Mouse (Mus musculus): Measurements from ENCODE around the gene Pfn4.
"Not testable (repeated sequence)": the region's sequence is repeated elsewhere in the genome, so short reads cannot be mapped to it uniquely, and the experiment has no call there.

Pfn4 gene

DNA sequence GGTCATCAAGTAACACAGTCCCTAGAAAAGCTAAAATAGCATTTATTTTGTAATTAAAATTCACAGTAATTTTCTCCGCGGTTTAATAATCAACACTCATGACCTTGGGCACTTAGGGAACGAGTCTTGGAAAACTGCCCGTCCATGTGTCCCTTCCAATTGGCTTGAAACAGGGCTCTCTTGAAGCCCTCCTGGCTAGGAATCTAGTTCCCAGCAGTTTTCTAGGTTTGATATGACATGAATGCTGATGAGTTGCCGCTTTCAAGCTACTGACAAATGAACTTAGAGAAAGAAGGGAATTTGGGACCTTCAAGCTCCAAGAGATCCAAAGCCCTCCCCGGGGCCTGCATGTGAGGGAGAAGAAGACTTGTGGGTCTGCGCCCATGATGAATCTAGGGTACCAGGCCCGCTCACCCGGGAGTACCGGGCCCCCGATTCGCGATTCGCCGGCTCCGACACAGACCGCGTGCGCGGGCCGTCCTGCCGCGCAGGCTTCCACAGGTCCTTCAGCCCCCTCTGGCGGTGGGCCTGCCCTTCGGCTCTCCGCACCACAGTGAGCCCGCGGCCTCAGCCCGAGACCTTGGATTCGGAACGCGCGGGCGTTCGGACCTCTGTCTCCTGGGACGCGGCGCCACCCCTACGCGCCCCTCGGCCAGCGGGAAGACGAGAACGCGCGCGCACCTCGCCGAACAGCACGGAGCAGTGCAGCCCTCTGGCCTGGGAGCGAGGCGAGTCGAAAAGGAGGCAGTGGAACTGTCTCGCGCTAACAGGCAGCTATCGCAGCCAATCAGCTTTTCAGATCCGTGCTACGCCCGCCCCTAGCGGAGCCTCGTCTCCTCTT lies at the start of gene Pfn4, which contains the start of gene Fam228b:
Gene Pfn4 (plus strand): TSS at position 531 of the 841 bp plus-strand sequence.
Gene Fam228b (minus strand): TSS at position 776 of the 841 bp plus-strand sequence.
- peak; percentile 80 for DNase-seq (ENCODE audit: low read depth, low spot score)

- no peak for DNase-seq (ENCODE audit: low read depth, low spot score)
Observed at GRCm38 (mm10) chr12:4719066-4719761, 49.6 kb upstream of the Pfn4 start.

GRCm38 (mm10) chr12:4719762-4720754 lies 48.8 kb upstream of the Pfn4 start:
- DNase-seq (ENCODE audit: low read depth, low spot score), result no peak

GRCm38 (mm10) chr12:4729165-4729564 lies 39.7 kb upstream of the Pfn4 start:
- DNase-seq (ENCODE audit: low read depth, low spot score), result no peak

- DNase-seq (ENCODE audit: low read depth, low spot score), result no peak
Observed at GRCm38 (mm10) chr12:4731629-4732028, 37.2 kb upstream of the Pfn4 start.

GRCm38 (mm10) chr12:4732332-4732731 lies 36.5 kb upstream of the Pfn4 start:
- DNase-seq (ENCODE audit: low read depth, low spot score), result no peak

DNA sequence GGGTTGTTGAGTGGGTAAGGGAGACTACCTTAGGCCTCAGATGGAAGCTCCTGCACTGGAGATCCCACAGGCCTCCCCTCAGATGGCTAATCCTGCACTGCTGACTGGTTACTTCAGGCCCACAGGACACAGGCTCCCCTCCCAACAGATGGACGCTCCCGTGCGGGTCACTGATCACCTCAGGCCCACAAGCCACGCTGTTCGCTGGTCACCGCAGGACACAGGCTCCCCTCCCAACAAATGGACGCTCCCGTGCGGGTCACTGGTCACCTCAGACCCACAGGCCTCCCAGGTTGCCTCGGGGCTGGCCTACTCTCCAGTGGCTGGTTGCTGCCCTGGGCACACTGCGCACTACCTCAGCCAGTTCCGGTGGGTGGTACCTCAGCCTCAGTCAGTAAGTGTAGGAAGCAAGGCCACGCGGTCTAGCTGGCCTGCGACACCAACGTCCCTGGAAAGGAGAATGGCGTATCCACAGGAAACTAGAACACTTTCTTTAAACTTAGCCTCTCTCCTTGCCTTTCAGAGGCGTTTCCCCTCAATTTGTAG lies 30.7 kb upstream of the Pfn4 start, which contains the start of gene Fam228a:
Gene Fam228a (minus strand): TSS at position 400 of the 546 bp plus-strand sequence.
- no peak for DNase-seq (ENCODE audit: low read depth, low spot score)

DNA sequence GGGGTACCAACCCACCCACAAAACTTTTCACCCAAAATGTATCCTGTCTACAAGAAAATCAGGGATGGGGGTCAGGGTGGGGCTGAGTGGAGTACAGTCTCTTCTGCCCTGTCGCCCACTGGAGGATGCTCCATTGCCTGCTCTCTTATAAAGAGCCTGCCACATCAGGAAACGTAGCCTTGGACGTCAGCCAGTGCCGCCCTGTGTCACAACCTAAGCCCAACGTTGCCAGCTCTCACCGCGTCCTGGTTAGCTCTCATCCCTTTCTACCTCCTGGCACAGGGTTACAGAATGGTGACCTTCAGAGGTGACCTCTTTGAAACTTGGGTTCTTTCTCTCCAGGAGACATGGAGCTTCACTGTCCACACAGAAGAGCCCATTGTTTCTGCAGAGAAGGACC lies 28.0 kb upstream of the Pfn4 start:
- DNase-seq (ENCODE audit: low read depth, low spot score), result no peak

DNA sequence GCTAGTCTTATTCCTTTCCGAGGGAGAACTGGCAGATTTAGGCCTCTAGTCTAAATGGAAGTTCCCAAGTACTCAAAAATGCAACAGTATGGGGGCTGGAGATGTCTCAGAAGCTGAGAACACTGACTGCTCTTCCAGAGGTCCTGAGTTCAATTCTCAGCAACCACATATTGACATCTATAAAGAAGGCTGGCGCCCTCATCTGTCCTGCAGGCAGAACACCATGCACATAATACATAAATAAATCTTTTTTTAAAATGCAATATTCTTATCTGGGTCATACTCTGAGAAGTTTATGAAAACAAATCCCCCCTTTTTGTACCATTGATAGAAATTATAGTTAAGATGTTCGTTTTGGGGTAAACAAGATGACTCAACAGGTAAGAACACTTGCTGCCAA lies 26.6 kb upstream of the Pfn4 start:
- DNase-seq (ENCODE audit: low read depth, low spot score), result no peak

GRCm38 (mm10) chr12:4744486-4744885 lies 24.3 kb upstream of the Pfn4 start:
- DNase-seq (ENCODE audit: low read depth, low spot score), result no peak

GRCm38 (mm10) chr12:4754451-4754850 lies 14.4 kb upstream of the Pfn4 start:
- not testable (repeated sequence) for DNase-seq (ENCODE audit: low read depth, low spot score)

DNA sequence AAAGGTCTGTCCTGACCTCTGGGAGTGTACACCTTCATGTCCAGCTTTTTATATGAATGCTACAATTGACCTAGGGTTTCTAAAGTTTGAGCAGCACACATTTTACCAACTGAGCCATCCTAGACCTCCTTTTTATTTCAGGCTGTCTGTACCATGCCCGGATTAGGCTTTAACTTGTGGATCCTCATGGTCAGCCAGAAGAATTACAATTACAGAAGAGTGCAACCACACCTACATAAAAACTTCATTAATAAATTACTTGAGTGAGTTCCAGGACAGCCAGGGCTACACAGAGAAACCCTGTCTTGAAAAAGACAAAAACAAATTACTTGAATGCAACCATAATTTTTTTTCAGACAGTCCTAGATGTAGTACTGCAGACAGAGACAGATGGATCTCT lies 11.8 kb upstream of the Pfn4 start:
- no peak for DNase-seq (ENCODE audit: low read depth, low spot score)

DNA sequence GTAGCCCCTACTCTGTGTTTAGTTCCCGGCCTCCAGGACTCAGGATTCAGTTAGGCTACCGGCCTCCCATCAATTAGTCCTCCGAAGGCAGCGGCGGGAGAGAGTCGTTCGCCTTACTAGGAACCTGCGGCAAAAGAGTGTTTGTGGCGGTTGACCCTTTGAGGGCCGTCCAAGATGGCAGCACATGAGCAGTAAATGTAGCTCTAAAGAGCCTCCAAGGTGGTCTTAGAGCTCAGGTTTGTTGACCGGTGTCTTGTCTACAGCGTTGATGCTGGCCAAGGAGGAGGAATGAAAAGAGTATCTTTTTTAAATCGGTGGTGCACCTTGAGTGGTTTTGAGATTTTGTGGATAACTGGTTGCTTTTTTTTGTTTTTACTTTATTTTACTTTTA lies 506 bp downstream of the Pfn4 start:
- no peak for DNase-seq (ENCODE audit: low read depth, low spot score)

- DNase-seq (ENCODE audit: low read depth, low spot score), result no peak
Observed at GRCm38 (mm10) chr12:4774895-4775587, 6.2 kb downstream of the Pfn4 start.

DNA sequence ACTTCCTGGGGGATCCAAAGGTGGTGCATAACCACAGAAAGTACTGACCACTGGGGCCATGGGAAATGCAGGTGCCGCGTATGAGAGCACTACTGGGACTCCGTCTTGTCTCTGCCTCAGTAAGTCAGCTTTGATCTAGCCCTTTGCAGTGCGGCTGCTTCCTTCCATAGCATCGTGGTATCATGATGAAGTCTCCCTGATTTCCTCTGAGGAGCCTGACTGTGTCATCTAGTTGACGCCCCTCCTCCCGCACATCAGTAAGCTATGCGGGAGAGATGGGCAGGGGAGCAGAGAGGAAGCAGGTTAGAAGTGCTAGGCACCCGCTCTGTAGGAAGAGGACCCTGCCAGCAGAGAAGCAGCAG lies 6.7 kb downstream of the Pfn4 start:
- DNase-seq (ENCODE audit: low read depth, low spot score), result no peak

DNA sequence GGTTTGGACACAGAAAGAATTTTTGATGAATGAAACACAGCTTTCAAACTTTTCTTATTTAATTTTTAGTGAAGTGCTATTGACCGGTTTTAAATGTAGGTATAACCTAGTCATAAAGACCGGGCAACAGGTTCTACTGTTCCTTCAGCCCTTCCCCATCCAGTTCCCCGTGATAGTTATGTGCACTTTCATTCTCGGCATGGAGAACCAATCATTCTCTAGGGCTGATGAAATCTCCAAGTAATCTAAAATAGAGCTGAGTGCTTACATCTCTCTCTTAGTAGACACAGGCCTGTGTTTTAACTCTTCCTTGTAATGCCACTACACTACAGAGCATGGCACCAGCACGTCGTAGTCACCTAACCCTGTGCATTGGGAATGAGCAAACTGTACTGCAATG lies 8.9 kb downstream of the Pfn4 start:
- no peak for DNase-seq (ENCODE audit: low read depth, low spot score)

GRCm38 (mm10) chr12:4780245-4780644 lies 11.4 kb downstream of the Pfn4 start:
- no peak for DNase-seq (ENCODE audit: low read depth, low spot score)

DNA sequence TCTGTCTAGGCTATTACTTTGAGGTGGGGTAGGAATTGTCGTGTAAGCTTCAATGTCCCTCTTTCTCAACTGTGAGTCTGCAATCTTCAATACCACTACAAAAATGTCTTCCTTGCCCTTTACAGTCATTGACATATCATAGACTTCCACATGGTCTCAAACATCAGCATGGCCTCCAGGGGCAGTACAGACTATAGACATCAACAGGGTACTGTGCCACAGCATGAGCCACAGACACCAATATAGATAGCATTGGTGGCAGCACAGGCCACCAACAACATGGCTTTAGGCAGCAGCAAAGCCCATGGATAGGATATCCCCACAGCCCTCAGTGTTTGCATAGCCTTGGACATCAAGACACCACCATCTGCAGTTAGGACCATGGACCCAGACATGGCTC lies 12.4 kb downstream of the Pfn4 start:
- no peak for DNase-seq (ENCODE audit: low read depth, low spot score)

DNA sequence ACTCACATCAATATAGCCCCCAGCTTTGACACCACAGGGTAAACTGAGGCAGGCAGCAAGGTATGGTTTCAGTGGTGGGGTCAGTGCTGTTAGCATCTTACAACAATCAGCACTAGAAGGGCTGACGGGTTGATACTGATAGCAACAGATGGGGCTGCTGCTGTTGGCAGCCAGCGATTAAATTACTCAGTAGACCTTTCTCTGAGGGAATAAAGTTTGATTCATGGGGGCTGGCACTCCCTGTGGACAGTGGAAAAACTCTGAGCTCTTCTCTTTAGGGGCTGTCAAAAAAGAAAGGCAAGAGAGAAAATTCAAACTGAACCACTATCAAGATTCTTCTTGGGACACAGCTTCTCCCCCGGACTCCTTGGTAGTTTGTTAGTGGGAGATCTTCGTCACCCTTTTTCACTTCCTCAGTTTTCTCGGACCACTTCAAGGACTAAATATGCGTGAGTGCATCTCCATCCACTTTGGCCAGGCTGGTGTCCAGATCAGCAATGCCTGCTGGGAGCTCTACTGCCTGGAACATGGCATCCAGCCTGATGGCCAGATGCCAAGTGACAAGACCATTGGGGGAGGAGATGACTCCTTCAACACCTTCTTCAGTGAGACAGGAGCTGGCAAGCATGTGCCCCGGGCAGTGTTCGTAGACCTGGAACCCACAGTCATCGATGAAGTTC lies 13.0 kb downstream of the Pfn4 start:
- DNase-seq (ENCODE audit: low read depth, low spot score), result not testable (repeated sequence)

DNA sequence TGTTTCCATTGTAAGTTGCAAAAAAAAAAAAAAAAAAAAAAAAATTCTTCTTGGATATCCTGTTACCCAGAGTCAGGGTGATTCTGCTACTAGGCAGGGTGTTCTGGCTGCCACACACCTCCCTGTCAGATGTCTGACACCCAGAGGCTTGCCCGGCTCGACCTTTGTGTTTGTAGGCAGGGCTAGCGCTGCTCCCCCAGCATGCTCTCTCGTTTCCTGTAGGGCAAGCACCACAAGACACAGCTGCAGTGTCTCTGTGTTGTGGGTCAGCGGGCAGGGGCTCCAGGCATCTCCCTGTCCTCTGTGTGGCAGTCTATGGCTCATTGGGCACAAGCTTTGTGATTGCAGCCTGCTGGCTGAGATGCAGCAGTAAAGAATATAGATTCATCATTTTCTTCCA lies 14.8 kb downstream of the Pfn4 start:
- DNase-seq (ENCODE audit: low read depth, low spot score), result no peak

All from retina, adult 2 months (tissue).